Mouse (Mus musculus): ENCODE data around the gene Drd3. TPM values are rescaled to one million over a fixed set of nuclear protein-coding genes. Genes with fewer than 3 reads are reported as not detected.

The Drd3 gene
- polyA plus RNA-seq, 1 experiment, result 0.14 TPM

DNA sequence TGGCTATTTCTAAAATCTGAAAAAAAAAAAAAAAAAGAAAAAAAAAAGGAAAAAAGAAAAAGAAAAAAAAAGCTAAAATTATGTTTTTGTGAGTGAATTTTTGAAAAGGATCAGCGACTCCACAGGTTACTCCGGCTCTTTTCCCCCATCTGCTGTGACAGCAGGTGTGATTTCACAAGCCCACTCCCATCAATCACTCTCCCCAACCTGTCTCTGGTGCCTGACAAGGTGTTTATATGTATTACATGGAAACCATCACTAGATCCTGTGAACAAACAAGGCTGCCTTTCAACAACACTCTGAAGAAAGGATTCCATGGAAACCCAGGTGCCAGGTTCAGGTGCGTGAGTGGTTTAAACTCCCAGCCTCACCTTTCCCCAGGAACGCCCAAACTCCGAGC lies 20.9 kb upstream of the Drd3 start:
- TF ChIP-seq CTCF (IDR thresholded peaks at IDR 0.05; ENCODE audit: borderline replicate concordance, extremely low read depth, insufficient read depth, insufficient read length) (no peak), POLR2A (IDR thresholded peaks at IDR 0.05; ENCODE audit: borderline replicate concordance, extremely low read depth, insufficient read depth, insufficient read length, poor library complexity, severe bottlenecking) (no peak)
- peak; percentile 58 for DNase-seq (ENCODE audit: low read depth)

DNA sequence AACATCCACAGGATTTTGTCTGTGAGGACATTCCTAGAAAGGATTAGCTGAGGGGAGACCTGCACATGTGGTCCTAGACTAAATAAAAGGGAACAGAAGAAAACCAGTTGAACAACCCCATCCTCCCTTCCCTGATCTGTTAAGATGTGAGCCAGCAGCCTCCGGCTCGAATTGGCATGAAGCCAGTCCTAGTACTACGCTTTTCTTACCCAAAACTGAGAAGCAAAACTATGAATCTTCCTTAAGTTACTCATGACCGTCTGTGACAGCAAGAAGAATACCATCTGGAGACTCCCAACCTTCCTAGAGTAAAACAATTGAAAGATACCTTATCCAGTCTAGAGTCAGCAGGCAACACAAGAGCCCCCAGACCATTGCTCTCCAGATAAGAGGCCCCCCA lies 15.9 kb upstream of the Drd3 start:
- TF ChIP-seq POLR2A (IDR thresholded peaks at IDR 0.05; ENCODE audit: borderline replicate concordance, extremely low read depth, insufficient read depth, insufficient read length, poor library complexity, severe bottlenecking), result no peak
- no peak for TF ChIP-seq CTCF (IDR thresholded peaks at IDR 0.05; ENCODE audit: borderline replicate concordance, extremely low read depth, insufficient read depth, insufficient read length)
- no peak for DNase-seq (ENCODE audit: low read depth)

DNA sequence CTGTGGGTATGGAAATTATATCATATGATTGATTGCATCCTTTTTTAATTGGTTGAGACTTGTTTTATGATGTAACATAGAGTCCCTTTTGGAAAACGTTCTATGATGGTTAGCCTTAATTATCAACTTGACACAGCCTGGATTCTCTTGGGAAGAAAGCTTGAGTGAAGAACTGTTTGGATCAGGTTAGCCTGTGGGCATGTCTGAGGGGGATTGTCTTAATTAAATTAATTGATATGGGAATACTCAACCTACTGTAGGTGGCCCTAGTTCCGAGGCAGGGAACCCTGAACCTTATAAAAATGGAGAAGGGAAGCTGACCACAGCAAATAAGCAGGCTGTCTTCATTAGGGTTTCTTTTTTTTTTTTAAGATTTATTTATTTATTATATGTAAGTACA lies 12.9 kb upstream of the Drd3 start:
- TF ChIP-seq POLR2A (IDR thresholded peaks at IDR 0.05; ENCODE audit: borderline replicate concordance, extremely low read depth, insufficient read depth, insufficient read length, poor library complexity, severe bottlenecking) (no peak), CTCF (IDR thresholded peaks at IDR 0.05; ENCODE audit: borderline replicate concordance, extremely low read depth, insufficient read depth, insufficient read length) (no peak)
- DNase-seq (ENCODE audit: low read depth), result no peak

DNA sequence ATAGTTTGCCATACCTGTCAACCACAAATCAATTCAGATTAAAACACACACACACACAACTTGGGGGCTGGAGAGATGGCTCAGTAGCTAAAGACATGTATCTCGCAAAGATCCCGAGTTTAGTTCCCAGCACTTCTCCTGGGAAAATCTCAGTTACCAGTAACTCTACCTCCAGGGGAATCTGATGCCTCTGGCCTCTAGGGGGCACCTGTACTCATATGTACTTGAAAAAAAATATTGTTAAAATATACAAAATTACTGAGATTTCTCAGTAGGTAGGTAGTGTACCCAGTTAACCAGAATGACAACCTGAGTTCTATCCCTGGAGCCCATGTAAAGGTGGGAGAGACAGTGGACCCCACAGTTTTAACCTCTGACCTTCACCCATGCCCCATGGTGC lies 5.4 kb upstream of the Drd3 start:
- DNase-seq (ENCODE audit: low read depth), result no peak
- TF ChIP-seq POLR2A (IDR thresholded peaks at IDR 0.05; ENCODE audit: borderline replicate concordance, extremely low read depth, insufficient read depth, insufficient read length, poor library complexity, severe bottlenecking) (no peak), CTCF (IDR thresholded peaks at IDR 0.05; ENCODE audit: borderline replicate concordance, extremely low read depth, insufficient read depth, insufficient read length) (no peak)

DNA sequence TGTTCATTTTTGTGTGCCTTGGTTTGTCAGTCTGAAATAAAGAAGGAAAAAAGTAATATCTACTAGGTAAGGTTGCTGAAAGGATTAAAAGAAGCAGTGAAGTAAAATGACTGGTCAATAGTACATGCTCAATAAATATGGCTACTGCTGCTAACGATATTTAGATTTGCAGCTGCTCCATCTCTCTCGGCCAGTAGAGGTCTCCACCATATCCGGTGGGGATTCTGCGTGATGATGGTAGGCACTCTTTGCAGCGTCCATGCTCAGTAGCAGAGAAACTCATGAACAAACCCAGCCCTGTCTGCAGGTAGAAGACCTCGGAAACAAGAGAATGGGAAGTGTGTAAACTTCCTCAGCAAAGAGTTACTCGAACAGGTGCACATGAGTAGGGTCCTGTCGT lies 926 bp upstream of the Drd3 start:
- DNase-seq (ENCODE audit: low read depth), result no peak
- TF ChIP-seq POLR2A (IDR thresholded peaks at IDR 0.05; ENCODE audit: borderline replicate concordance, extremely low read depth, insufficient read depth, insufficient read length, poor library complexity, severe bottlenecking), result no peak
- TF ChIP-seq CTCF (IDR thresholded peaks at IDR 0.05; ENCODE audit: borderline replicate concordance, extremely low read depth, insufficient read depth, insufficient read length), result peak; percentile 8; the same call in 1 of the 2 replicates

DNA sequence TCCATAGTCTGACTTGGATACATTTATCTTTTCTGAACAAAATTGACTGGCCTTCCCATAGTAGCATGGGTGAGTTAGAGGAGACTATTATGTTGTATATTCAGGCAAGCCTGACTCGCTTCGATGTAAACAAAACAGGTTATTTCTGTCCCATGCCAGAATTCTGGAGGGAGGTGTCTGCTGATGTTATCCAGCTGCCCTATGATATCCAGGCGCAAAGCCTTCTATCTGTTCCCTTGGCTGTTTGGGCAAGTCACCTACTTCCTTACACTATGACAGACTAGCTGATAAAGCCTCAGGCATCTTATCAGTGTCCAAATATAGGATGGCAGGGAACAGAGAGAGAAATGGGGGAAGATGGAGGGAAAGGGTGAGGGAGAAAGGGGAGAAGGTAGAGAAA lies 18.5 kb downstream of the Drd3 start:
- no peak for DNase-seq (ENCODE audit: low read depth)
- TF ChIP-seq POLR2A (IDR thresholded peaks at IDR 0.05; ENCODE audit: borderline replicate concordance, extremely low read depth, insufficient read depth, insufficient read length, poor library complexity, severe bottlenecking), result no peak

DNA sequence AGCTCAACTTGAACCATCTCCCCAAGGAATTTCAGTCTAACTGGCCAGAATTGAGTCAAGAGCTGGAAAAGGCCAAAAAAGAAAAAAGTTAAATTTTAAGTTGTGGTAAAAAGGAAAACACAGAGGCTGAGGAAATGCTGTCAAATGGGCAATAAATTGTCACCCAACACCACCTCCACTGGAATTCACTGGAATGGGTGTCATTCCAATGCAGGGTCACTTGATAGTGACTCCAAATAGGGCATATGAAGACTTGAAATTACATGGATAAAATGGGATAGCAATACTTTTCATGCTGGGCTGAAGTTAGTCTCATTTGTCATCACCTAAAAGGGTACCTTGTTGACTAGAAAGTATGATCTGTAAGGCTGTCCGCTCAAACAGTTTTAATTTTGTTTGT lies 18.9 kb downstream of the Drd3 start:
- no peak for DNase-seq (ENCODE audit: low read depth)
- TF ChIP-seq POLR2A (IDR thresholded peaks at IDR 0.05; ENCODE audit: borderline replicate concordance, extremely low read depth, insufficient read depth, insufficient read length, poor library complexity, severe bottlenecking), result no peak
- TF ChIP-seq CTCF (IDR thresholded peaks at IDR 0.05; ENCODE audit: borderline replicate concordance, extremely low read depth, insufficient read depth, insufficient read length), result no peak

DNA sequence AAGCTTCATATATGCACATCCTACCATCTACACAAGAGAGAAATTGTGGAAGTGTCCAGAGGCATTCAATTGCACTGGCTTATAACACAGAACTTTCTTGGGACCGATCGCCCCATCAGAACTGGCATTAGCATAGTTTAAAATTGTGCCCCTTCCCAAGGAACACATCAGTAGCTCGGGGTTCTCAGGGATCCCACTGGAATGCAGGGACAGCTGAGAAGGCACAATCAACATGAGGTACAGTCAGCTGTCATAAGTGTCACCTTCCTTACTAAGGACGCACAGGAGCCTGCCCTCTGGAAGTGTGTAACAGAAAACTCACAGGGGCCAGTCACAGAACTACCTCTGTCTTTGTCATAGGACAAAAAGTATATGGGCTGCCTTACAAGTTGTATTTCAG lies 19.7 kb downstream of the Drd3 start:
- DNase-seq (ENCODE audit: low read depth), result no peak
- TF ChIP-seq CTCF (IDR thresholded peaks at IDR 0.05; ENCODE audit: borderline replicate concordance, extremely low read depth, insufficient read depth, insufficient read length) (no peak), POLR2A (IDR thresholded peaks at IDR 0.05; ENCODE audit: borderline replicate concordance, extremely low read depth, insufficient read depth, insufficient read length, poor library complexity, severe bottlenecking) (no peak)

DNA sequence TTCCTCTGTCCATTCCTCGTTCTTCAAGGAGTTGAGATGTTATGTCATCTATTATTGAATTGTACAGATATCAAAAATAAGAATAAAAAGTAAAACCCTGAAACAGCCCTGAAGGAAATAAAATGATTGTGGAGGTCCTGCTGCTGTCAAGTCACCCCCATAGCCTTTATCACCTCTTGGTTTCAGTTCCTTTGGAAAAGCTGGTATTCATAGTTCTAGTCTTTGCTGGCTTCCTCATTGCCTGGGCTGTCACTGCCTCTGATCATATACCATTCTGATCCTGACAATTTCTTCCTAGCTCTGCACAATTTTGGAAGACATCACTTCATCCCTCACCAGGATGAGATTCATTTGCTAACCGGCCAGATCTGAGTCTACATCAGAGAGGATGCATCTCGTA lies 23.1 kb downstream of the Drd3 start:
- TF ChIP-seq POLR2A (IDR thresholded peaks at IDR 0.05; ENCODE audit: borderline replicate concordance, extremely low read depth, insufficient read depth, insufficient read length, poor library complexity, severe bottlenecking) (no peak), CTCF (IDR thresholded peaks at IDR 0.05; ENCODE audit: borderline replicate concordance, extremely low read depth, insufficient read depth, insufficient read length) (no peak)
- no peak for DNase-seq (ENCODE audit: low read depth)

DNA sequence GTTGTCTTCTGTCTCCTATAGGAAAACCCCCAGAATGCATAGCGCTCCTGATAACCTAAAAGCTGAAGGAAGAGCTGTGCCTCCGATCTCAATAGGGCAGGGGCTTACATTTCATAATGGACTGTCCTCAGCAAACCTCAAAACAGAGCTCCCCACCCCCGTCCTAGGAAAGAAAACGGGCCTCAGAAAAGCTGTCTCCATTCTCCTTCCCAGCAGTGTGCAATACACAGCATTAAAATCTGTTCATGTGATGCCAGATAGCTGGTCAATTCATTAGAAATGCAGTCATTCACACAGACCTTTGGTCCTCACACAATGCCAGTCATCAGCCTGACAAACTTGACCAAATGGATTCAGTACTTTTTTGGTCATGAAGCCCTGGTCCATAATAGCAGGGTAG lies 45.7 kb downstream of the Drd3 start:
- peak; percentile 85 for DNase-seq (ENCODE audit: low read depth)
- TF ChIP-seq CTCF (IDR thresholded peaks at IDR 0.05; ENCODE audit: borderline replicate concordance, extremely low read depth, insufficient read depth, insufficient read length) (no peak), POLR2A (IDR thresholded peaks at IDR 0.05; ENCODE audit: borderline replicate concordance, extremely low read depth, insufficient read depth, insufficient read length, poor library complexity, severe bottlenecking) (no peak)

DNA sequence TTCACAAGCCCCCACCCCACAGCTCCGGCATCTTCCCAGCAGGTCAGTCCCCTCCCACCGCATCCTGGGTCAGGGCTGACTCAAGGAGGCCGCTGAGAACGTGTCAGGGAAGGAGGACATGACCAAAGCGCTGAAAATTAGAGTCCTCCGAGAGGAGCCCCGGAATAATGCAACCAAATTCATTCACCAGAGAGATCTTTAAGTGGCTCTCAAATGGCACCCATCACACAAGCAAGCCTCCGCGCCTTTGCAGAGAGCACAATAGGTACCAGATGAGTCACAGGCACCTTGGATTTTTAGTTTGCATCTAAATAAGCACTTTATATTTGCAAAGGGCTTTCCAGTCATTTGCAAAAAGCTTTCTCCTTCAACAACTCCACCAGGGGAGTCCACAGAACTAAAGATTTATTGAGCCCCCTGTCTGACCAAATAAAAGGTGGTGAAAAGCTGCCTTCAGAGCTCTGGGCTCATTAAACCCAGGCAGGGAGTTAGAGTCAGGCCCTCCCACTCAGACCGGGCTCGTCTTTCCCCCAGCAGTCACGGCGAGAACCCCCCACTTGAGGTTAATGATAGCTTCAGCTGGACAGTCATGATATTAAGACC lies 46.4 kb downstream of the Drd3 start:
- TF ChIP-seq POLR2A (IDR thresholded peaks at IDR 0.05; ENCODE audit: borderline replicate concordance, extremely low read depth, insufficient read depth, insufficient read length, poor library complexity, severe bottlenecking), result no peak
- TF ChIP-seq CTCF (IDR thresholded peaks at IDR 0.05; ENCODE audit: borderline replicate concordance, extremely low read depth, insufficient read depth, insufficient read length), result no peak
- peak; percentile 93 for DNase-seq (ENCODE audit: low read depth)

DNA sequence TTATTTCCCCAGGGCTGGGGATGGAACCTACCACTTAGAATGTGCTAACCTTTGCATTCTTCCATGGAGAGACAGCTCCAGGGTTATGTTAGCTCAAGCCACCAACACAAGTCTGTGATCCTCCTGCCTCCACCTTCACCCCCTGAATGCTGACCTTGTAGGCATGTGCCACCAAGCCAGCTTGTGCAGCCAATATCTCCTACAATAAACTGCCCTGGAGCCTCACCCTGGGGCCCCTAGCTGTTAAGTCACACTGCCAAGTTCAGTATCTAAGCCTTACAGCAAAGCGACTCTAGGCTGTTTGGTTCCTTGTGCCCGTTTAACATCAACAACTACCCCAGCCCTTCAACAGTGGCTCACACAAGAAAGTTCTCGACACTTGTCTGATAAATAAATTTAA lies 47.3 kb downstream of the Drd3 start:
- no peak for TF ChIP-seq POLR2A (IDR thresholded peaks at IDR 0.05; ENCODE audit: borderline replicate concordance, extremely low read depth, insufficient read depth, insufficient read length, poor library complexity, severe bottlenecking)
- TF ChIP-seq CTCF (IDR thresholded peaks at IDR 0.05; ENCODE audit: borderline replicate concordance, extremely low read depth, insufficient read depth, insufficient read length), result no peak
- peak; percentile 31 for DNase-seq (ENCODE audit: low read depth)

All from brain, embryonic 14.5 days (tissue).